Mouse (Mus musculus) myocyte (in vitro differentiated cells): ENCODE measurements around the gene Strip1. TPM values are rescaled to one million over a fixed set of nuclear protein-coding genes. Genes with fewer than 3 reads are reported as not detected.

Experiments used
- H3K27me3 ChIP-seq: one replicate; pipeline ENCODE4 v1.6.1; 2011; ENCODE audit not compliant: control insufficient read depth, insufficient read depth, insufficient read length
- H3K36me3 ChIP-seq: one replicate; pipeline ENCODE4 v1.6.1; 2011; ENCODE audit not compliant: control insufficient read depth, insufficient read depth
- H3K4me2 ChIP-seq: one replicate; pipeline ENCODE4 v1.6.1; 2011; ENCODE audit warnings: low read depth, control low read depth
- H3K4me3 ChIP-seq: one replicate; pipeline ENCODE4 v1.5.1; 2011; ENCODE audit warnings: mild to moderate bottlenecking, control low read depth, moderate library complexity
- H3K79me2 ChIP-seq: one replicate; pipeline ENCODE4 v1.6.1; 2011; ENCODE audit not compliant: control insufficient read depth, insufficient read depth
- H3ac ChIP-seq: one replicate; pipeline ENCODE4 v1.6.1; 2011; ENCODE audit not compliant: control insufficient read depth, insufficient read length
- CEBPB ChIP-seq: IDR thresholded peaks from 2 replicates; pipeline ENCODE4 v1.6.1; 2011; ENCODE audit warnings: mild to moderate bottlenecking, moderate library complexity; ENCODE audit not compliant: poor library complexity, insufficient read depth, severe bottlenecking
- E2F4 ChIP-seq: IDR thresholded peaks from one replicate; pipeline ENCODE4 v1.6.1; 2011; ENCODE audit warnings: mild to moderate bottlenecking, control low read depth, moderate library complexity; ENCODE audit not compliant: insufficient read depth
- MAX ChIP-seq: IDR thresholded peaks from one replicate; pipeline ENCODE4 v1.6.1; 2011; ENCODE audit warnings: low read depth, mild to moderate bottlenecking, control low read depth
- MYOD1 ChIP-seq, 3 experiments: IDR thresholded peaks; one replicate each; pipeline ENCODE4 v1.6.1; 2011; ENCODE audit warnings: control low read depth in 2 of 3, low read depth in 2 of 3, mild to moderate bottlenecking in 2 of 3, moderate library complexity in 1 of 3; ENCODE audit not compliant: insufficient read length in 2 of 3, control insufficient read depth in 1 of 3
- MYOG ChIP-seq, 3 experiments: IDR thresholded peaks; one replicate each; pipeline ENCODE4 v1.6.1; 2011; ENCODE audit warnings: control low read depth in 2 of 3, low read depth in 2 of 3, mild to moderate bottlenecking in 2 of 3; ENCODE audit not compliant: insufficient read length in 2 of 3, control insufficient read depth in 1 of 3, insufficient read depth in 1 of 3
- POLR2A ChIP-seq: IDR thresholded peaks from one replicate; pipeline ENCODE4 v1.6.1; 2011; ENCODE audit warnings: low read depth, mild to moderate bottlenecking, control low read depth, moderate library complexity; ENCODE audit not compliant: insufficient read length
- POLR2AphosphoS2 ChIP-seq: IDR thresholded peaks from one replicate; pipeline ENCODE4 v1.6.1; 2011; ENCODE audit warnings: low read depth, control low read depth; ENCODE audit not compliant: insufficient read length
- REST ChIP-seq: IDR thresholded peaks from one replicate; pipeline ENCODE4 v1.6.1; 2011; ENCODE audit warnings: mild to moderate bottlenecking, control low read depth, moderate library complexity; ENCODE audit not compliant: insufficient read depth, insufficient read length
- SRF ChIP-seq: IDR thresholded peaks from one replicate; pipeline ENCODE4 v1.6.1; 2011; ENCODE audit warnings: low read depth; ENCODE audit not compliant: control insufficient read depth, insufficient read length
- TCF12 ChIP-seq: IDR thresholded peaks from one replicate; pipeline ENCODE4 v1.6.1; 2011; ENCODE audit warnings: mild to moderate bottlenecking, control low read depth; ENCODE audit not compliant: poor library complexity, insufficient read depth, severe bottlenecking
- TCF3 ChIP-seq: IDR thresholded peaks from one replicate; pipeline ENCODE4 v1.6.1; 2011; ENCODE audit warnings: low read depth, control low read depth; ENCODE audit not compliant: insufficient read length
- USF1 ChIP-seq: IDR thresholded peaks from one replicate; pipeline ENCODE4 v1.6.1; 2011; ENCODE audit warnings: low read depth, mild to moderate bottlenecking, control low read depth, moderate library complexity
- polyA plus RNA-seq: library from polyadenylated mRNA; unstranded; fragments of >200 nt; fragmentation: generic; extraction: Trizol; gene quantifications from one replicate; pipeline ENCODE4 v1.2.1, GENCODE M21; 2012; ENCODE audit warnings: missing spikeins

Gene Strip1
- polyA plus RNA-seq, 1 experiment, result 46.6 TPM

- H3ac ChIP-seq, result no peak overlapping the region
- TF ChIP-seq MYOD1 (IDR thresholded peaks at IDR 0.05; ENCODE audit: control insufficient read depth in 1 of 3, insufficient read length in 2 of 3, low read depth in 2 of 3) (no peak), USF1 (no peak), MAX (no peak), SRF (no peak), E2F4 (no peak), MYOG (IDR thresholded peaks at IDR 0.05; ENCODE audit: control insufficient read depth in 1 of 3, insufficient read depth in 1 of 3, insufficient read length in 2 of 3, low read depth in 2 of 3) (no peak), POLR2AphosphoS2 (no peak), REST (no peak)
- no peak overlapping the region for H3K4me3 ChIP-seq
- peaks cover 48% of the 10 kb centered on the region for H3K27me3 ChIP-seq
- no peak overlapping the region for H3K4me2 ChIP-seq
- H3K79me2 ChIP-seq, result no peaks in the 10 kb centered on the region
- no peaks in the 10 kb centered on the region for H3K36me3 ChIP-seq
Observed at GRCm38 (mm10) chr3:107576807-107577206, 54.7 kb downstream of the Strip1 start.

GRCm38 (mm10) chr3:107571205-107571604 is 60.3 kb downstream of the Strip1 start:
- H3K4me3 ChIP-seq, result no peak overlapping the region
- no peaks in the 10 kb centered on the region for H3K36me3 ChIP-seq
- H3ac ChIP-seq, result no peak overlapping the region
- H3K79me2 ChIP-seq, result no peaks in the 10 kb centered on the region
- TF ChIP-seq MYOG (IDR thresholded peaks at IDR 0.05; ENCODE audit: control insufficient read depth in 1 of 3, insufficient read depth in 1 of 3, insufficient read length in 2 of 3, low read depth in 2 of 3) (no peak), REST (no peak), SRF (no peak), POLR2AphosphoS2 (no peak), CEBPB (no peak), E2F4 (no peak), TCF12 (no peak), MAX (no peak), TCF3 (no peak), MYOD1 (IDR thresholded peaks at IDR 0.05; ENCODE audit: control insufficient read depth in 1 of 3, insufficient read length in 2 of 3, low read depth in 2 of 3) (no peak), USF1 (no peak), POLR2A (no peak)
- H3K27me3 ChIP-seq, result peaks cover 8% of the 10 kb centered on the region
- H3K4me2 ChIP-seq, result no peak overlapping the region

GRCm38 (mm10) chr3:107568721-107569120 is 62.8 kb downstream of the Strip1 start:
- H3ac ChIP-seq, result no peak overlapping the region
- no peaks in the 10 kb centered on the region for H3K79me2 ChIP-seq
- no peak for TF ChIP-seq MAX
- TF ChIP-seq POLR2AphosphoS2, result no peak
- no peak for TF ChIP-seq USF1
- TF ChIP-seq MYOD1 (IDR thresholded peaks at IDR 0.05; ENCODE audit: control insufficient read depth in 1 of 3, insufficient read length in 2 of 3, low read depth in 2 of 3), result no peak
- TF ChIP-seq MYOG (IDR thresholded peaks at IDR 0.05; ENCODE audit: control insufficient read depth in 1 of 3, insufficient read depth in 1 of 3, insufficient read length in 2 of 3, low read depth in 2 of 3), result no peak
- no peak overlapping the region for H3K4me2 ChIP-seq
- no peaks in the 10 kb centered on the region for H3K36me3 ChIP-seq
- peaks cover 13% of the 10 kb centered on the region for H3K27me3 ChIP-seq
- no peak overlapping the region for H3K4me3 ChIP-seq

- H3K36me3 ChIP-seq, result no peaks in the 10 kb centered on the region
- no peak for TF ChIP-seq TCF12
- H3K4me3 ChIP-seq, result no peak overlapping the region
- H3K4me2 ChIP-seq, result peak overlapping the region; percentile 37
- no peak overlapping the region for H3ac ChIP-seq
- H3K27me3 ChIP-seq, result peaks cover 7% of the 10 kb centered on the region
- no peaks in the 10 kb centered on the region for H3K79me2 ChIP-seq
Observed at GRCm38 (mm10) chr3:107567766-107568165, 63.7 kb downstream of the Strip1 start.

GRCm38 (mm10) chr3:107565331-107565730 is 66.2 kb downstream of the Strip1 start:
- no peak overlapping the region for H3K4me2 ChIP-seq

More at GRCm38 (mm10) chr3:107565331-107565730, 66.2 kb downstream of the Strip1 start:
- H3K79me2 ChIP-seq, result no peaks in the 10 kb centered on the region
- H3K27me3 ChIP-seq, result peaks cover 5% of the 10 kb centered on the region
- H3K36me3 ChIP-seq, result no peaks in the 10 kb centered on the region
- no peak overlapping the region for H3K4me3 ChIP-seq
- no peak overlapping the region for H3ac ChIP-seq
- TF ChIP-seq MYOG (IDR thresholded peaks at IDR 0.05; ENCODE audit: control insufficient read depth in 1 of 3, insufficient read depth in 1 of 3, insufficient read length in 2 of 3, low read depth in 2 of 3), result no peak
- TF ChIP-seq TCF12, result no peak
- TF ChIP-seq POLR2A, result no peak
- TF ChIP-seq MAX, result no peak
- TF ChIP-seq REST, result no peak
- no peak for TF ChIP-seq E2F4
- no peak for TF ChIP-seq MYOD1 (IDR thresholded peaks at IDR 0.05; ENCODE audit: control insufficient read depth in 1 of 3, insufficient read length in 2 of 3, low read depth in 2 of 3)
- TF ChIP-seq POLR2AphosphoS2, result no peak
- no peak for TF ChIP-seq TCF3
- no peak for TF ChIP-seq CEBPB
- no peak for TF ChIP-seq USF1
- no peak for TF ChIP-seq SRF
